Mouse (Mus musculus) erythroblast, embryonic 14.5 days (primary cell): ENCODE measurements around the gene Lpin1. TPM values are rescaled to one million over a fixed set of nuclear protein-coding genes. Genes with fewer than 3 reads are reported as not detected.

Experiments used
- H3K27me3 ChIP-seq: 2 replicates; pipeline ENCODE4 v1.6.1; 2012; ENCODE audit warnings: inconsistent platforms; ENCODE audit not compliant: control insufficient read depth
- H3K36me3 ChIP-seq: 2 replicates; pipeline ENCODE4 v1.6.1; 2012; ENCODE audit warnings: mild to moderate bottlenecking, inconsistent platforms; ENCODE audit not compliant: control insufficient read depth
- H3K4me1 ChIP-seq: 2 replicates; pipeline ENCODE4 v1.6.1; 2012; ENCODE audit warnings: inconsistent platforms; ENCODE audit not compliant: control insufficient read depth
- H3K4me3 ChIP-seq: replicated peaks from 2 replicates; pipeline ENCODE3; 2012; ENCODE audit warnings: moderate library complexity, mild to moderate bottlenecking, inconsistent platforms
- H3K9me3 ChIP-seq: 2 replicates; pipeline ENCODE4 v1.6.1; 2012; ENCODE audit warnings: low read length, inconsistent platforms, mixed read lengths; ENCODE audit not compliant: control insufficient read depth
- GATA1 ChIP-seq: IDR thresholded peaks from 2 replicates; pipeline ENCODE4 v1.6.1; 2012; ENCODE audit warnings: low read length, inconsistent platforms, mixed read lengths
- TAL1 ChIP-seq: IDR thresholded peaks from 3 replicates; pipeline ENCODE4 v1.6.1; 2012; ENCODE audit warnings: low read length, inconsistent platforms, mixed read lengths
- polyA plus RNA-seq: library from polyadenylated mRNA; stranded (reverse); fragments of >175 nt; gene quantifications from 2 replicates; pipeline ENCODE4 v1.2.3, GENCODE M21; 2012

Gene Lpin1
- polyA plus RNA-seq, 1 experiment = 0.03 TPM

DNA sequence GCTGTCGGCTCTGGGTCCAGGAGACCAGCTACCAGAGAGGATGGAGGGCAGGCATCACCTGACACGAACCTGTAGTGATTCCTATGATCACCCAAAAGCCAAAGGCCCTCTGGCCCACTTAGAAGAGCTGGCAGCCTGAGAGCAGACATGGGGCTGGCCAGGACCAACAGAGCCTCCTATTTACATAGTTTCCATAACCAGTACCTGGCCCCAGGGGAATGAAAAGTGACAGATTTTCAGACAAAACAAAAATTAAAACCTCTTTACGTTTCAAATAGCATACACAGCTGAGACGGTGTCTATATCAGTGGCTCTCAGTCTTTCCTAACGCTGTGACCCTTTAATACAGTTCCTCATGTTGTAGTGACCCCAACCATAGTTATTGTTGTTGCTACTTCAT, 83.9 kb downstream of the Lpin1 start:
- no peaks in the 10 kb centered on the region for H3K9me3 ChIP-seq

DNA sequence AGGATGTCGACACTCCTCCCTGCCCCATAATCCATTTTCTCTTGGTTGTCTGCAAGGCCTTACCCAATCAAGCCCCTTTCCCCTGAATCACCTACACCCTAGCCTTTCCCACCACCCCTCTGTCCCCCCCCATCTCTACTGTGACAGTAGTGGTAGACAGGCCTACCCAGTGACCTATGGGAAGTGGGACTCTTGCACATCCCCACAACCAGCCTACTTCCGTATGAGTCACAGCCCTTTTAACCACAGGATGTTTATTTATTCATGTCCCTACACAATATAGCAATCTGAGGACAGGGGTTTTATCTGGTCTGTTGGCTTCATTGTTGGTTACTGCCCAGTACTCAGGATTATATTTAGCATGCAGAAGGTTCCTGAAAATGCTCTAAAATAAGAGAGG, 84.6 kb downstream of the Lpin1 start:
- TF ChIP-seq GATA1 (no peak), TAL1 (no peak)
- no peaks in the 10 kb centered on the region for H3K9me3 ChIP-seq
- no peak overlapping the region for H3K4me3 ChIP-seq
- H3K36me3 ChIP-seq = no peaks in the 10 kb centered on the region
- H3K27me3 ChIP-seq = no peaks in the 10 kb centered on the region
- no peaks in the 10 kb centered on the region for H3K4me1 ChIP-seq

More for the DNA sequence above, 83.9 kb downstream of the Lpin1 start:
- Histone ChIP-seq H3K4me3 (no peak overlapping the region), H3K36me3 (no peaks in the 10 kb centered on the region), H3K4me1 (no peaks in the 10 kb centered on the region), H3K27me3 (no peaks in the 10 kb centered on the region)
- TF ChIP-seq TAL1 (no peak), GATA1 (no peak)

DNA sequence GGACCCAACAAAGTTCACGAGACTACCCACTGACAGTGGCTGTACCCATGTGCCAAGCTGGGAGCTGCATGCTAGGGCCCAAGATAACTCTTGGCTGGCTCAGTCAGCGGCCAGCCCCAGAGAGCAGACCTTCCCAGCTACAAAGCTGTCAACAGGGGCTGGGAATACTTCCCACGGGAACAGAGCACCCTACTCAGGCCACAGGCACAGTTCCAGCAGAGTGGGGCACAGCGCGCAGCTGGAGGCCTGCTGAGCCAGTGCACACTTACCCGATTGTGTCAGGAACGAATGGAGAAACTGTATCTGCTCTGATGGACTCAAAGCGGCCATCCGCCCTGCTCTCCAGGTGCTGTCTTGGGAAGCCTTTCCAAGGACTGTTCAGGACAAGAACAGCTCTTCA, 95.6 kb downstream of the Lpin1 start:
- Histone ChIP-seq H3K4me1 (no peaks in the 10 kb centered on the region), H3K9me3 (no peaks in the 10 kb centered on the region), H3K36me3 (no peaks in the 10 kb centered on the region), H3K27me3 (no peaks in the 10 kb centered on the region), H3K4me3 (no peak overlapping the region)
- no peak for TF ChIP-seq GATA1
- TF ChIP-seq TAL1 = no peak

DNA sequence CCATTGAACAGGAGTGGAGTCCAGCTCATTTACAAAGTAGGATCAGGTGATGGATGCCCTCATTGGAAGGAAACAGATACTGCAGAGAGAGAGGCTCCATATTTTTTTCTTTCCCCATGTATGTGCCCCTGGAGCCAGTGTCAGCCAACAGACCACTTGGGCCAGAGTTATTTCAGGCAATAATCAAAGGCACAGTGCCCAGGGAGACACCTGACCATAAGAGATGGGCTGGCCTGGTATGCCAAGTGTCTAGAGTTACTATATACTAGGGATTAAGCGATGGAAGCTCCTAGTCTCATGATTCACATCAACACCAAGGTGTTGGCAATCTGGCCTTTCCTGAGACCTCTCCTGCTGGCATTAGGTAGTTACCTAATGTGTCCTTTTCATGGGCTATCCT, 97.8 kb downstream of the Lpin1 start:
- Histone ChIP-seq H3K4me3 (no peak overlapping the region), H3K36me3 (no peaks in the 10 kb centered on the region), H3K4me1 (no peaks in the 10 kb centered on the region), H3K9me3 (no peaks in the 10 kb centered on the region), H3K27me3 (no peaks in the 10 kb centered on the region)
- TF ChIP-seq GATA1 = no peak
- no peak for TF ChIP-seq TAL1

DNA sequence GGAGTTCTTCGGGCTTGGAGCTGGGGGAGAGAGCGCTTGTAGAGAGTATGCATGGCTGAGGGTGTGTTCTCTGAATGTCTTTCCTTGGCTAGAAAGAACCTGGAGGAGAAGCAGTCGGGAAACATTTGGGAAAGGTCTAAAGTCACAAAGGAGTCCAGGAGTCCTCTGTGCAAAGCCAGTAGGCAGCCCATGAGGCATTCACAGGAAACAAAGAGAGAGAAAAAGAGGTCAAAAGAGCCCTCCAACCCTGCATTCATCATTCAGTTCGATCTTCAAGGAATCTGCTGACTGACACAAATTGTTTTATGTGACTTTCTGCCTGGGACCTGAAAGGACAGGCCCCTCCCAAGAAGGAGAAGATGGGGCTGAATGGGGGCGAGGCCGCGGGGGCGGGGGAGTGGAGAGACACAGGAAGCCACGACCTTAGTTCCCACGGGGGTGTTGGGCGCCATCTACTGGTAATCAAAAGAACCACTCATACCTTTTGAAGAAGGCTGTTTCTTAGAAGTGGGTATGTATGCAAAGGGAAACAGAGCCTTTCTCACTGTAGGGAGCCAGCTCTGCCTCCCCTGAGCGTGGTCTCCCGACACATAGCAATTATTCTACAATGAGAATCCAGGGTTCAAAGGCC, 101.5 kb downstream of the Lpin1 start:
- no peaks in the 10 kb centered on the region for H3K36me3 ChIP-seq

DNA sequence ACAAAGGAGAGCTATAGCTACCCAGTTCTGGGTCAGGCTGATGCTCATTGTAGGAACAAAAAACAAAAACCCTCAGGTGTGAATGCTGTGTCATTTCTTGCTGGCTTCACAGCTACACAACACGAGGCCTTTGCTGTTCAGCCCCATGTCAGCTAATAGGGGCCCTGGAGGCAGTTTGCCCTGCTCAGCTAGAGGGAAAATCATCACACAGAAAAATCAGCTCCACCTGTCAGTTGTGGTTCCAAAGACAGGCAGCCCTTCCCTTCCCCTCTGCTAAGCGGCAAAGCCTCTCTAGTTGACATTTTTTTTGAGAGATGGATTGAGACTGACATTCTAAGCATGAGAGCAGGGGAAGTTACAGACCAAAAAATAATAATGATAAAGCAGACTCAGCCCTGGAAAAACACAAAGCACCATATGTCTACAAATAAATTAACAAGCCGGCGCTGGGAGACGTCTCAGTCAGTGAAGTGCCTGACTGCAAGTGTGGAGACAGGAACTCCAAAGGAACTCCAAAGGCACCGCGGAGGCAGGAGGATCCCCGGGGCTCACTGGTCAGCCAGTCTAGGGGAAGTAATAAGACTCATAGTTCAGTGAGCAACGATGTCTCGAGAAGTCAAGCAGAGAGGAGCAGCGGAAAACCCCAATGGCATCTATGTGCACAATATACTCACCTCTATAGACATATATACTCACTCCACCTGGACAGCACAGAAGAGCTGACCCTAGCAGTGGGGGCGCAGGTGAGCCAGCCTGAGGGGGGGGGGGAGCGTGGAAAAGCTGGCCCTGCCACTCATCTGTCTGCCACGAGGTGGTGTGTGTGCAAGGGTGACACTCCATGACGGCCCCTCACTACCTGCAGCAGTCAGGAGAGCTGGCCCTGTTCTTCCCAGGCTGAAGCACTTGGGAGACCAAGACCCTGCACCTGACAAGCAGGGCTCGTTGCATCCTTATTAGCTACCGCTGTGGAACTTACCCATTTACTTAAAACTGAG, 103.7 kb downstream of the Lpin1 start:
- H3K36me3 ChIP-seq = no peaks in the 10 kb centered on the region
- H3K9me3 ChIP-seq = no peaks in the 10 kb centered on the region
- H3K27me3 ChIP-seq = no peaks in the 10 kb centered on the region
- no peak overlapping the region for H3K4me3 ChIP-seq
- no peaks in the 10 kb centered on the region for H3K4me1 ChIP-seq
- TF ChIP-seq GATA1 (no peak), TAL1 (no peak)

More for the DNA sequence above, 101.5 kb downstream of the Lpin1 start:
- H3K9me3 ChIP-seq = no peaks in the 10 kb centered on the region
- no peaks in the 10 kb centered on the region for H3K4me1 ChIP-seq
- no peak overlapping the region for H3K4me3 ChIP-seq
- no peak for TF ChIP-seq TAL1
- TF ChIP-seq GATA1 = no peak
- H3K27me3 ChIP-seq = no peaks in the 10 kb centered on the region

DNA sequence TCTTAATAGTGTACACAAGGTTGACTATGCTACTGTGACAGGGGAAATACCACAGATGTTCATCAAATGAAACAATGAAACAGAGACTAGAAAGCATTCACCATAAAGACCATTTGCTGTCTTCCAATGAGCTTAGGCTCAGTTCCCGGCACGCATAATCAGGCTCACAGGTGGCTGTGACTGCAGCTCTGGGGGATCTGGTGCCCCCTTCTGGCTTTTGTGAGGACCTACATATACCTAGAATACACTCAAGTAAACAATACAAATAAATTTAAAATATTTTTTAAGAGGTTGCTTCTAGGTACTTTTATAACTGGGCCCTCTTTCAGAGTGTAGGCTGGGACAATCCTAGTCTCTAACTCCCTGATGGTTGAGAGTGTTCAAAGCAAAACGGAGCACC, 106.5 kb downstream of the Lpin1 start:
- Histone ChIP-seq H3K4me1 (no peaks in the 10 kb centered on the region), H3K27me3 (no peaks in the 10 kb centered on the region), H3K4me3 (no peak overlapping the region), H3K36me3 (no peaks in the 10 kb centered on the region), H3K9me3 (no peaks in the 10 kb centered on the region)
- TF ChIP-seq GATA1 = no peak
- TF ChIP-seq TAL1 = no peak

DNA sequence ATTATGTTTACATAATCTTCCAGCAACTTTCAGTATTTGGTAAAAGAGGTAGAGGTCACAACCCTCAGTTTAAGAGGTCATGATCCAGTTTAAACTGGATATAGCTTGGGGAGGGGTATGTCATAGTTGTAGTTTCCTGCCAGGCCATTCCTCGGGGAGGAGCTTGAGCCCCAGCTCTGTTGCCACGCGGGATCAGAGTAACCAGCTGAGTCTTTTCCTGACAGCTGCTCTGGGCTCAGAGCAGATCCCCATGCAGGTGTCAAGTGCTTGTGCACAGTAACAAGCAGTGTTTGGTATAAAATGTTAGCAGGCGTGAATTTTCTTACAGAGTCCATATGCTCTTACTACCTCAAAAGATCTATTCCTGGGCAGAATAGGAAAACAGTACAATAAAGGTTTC, 112.8 kb downstream of the Lpin1 start:
- Histone ChIP-seq H3K36me3 (no peaks in the 10 kb centered on the region), H3K9me3 (no peaks in the 10 kb centered on the region), H3K27me3 (no peaks in the 10 kb centered on the region), H3K4me1 (no peaks in the 10 kb centered on the region), H3K4me3 (no peak overlapping the region)
- no peak for TF ChIP-seq GATA1
- no peak for TF ChIP-seq TAL1

DNA sequence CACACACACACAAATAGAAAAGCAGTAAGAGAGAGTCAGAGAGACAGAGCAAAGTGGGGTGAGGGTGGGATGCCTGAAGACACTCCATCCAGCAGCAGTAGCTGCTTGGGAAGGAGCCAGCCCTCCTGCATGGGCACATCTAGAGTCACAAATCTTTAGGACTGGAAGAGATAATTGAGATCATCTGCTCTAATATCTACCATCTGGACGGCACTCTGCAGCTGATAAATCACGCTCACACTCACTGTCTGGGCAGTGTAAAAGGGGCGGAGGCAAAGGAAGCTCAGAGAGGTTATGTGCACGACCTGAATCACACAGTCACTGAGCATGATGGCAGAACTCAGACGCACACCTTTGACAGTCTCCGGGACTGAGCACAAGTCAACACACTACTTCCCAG, 118.1 kb downstream of the Lpin1 start:
- Histone ChIP-seq H3K27me3 (no peaks in the 10 kb centered on the region), H3K4me1 (no peaks in the 10 kb centered on the region), H3K36me3 (no peaks in the 10 kb centered on the region), H3K9me3 (no peaks in the 10 kb centered on the region), H3K4me3 (no peak overlapping the region)
- TF ChIP-seq GATA1 (no peak), TAL1 (no peak)
